Mouse (Mus musculus): ENCODE data around the gene Nf2.

Nf2 gene

DNA sequence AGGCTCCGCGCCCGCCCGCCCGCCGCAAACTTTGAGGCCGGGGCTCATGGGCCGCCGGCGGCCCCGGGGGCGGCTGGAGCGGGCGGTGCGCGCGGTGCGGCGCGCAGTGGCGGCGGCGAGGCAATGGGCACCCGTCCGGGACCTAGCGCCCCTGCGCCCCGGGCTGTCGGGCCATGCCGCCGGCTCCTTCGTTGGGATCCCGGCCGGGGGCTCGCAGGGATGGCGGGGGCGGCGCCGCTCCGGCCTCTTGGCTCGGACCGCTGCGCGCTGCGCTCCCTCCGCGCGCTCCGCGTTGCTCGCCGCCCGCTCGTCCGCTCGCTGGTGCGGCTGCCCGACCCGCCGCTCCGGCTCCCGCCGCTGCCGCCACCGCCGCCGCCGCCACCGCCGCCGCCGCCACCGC lies 102.6 kb downstream of the Nf2 start, which contains the start of gene Cabp7:
Cabp7 (minus strand) TSS at position 46 of the 400 bp plus-strand sequence.
- DNase-seq (ENCODE audit: low spot score) = no peak

DNA sequence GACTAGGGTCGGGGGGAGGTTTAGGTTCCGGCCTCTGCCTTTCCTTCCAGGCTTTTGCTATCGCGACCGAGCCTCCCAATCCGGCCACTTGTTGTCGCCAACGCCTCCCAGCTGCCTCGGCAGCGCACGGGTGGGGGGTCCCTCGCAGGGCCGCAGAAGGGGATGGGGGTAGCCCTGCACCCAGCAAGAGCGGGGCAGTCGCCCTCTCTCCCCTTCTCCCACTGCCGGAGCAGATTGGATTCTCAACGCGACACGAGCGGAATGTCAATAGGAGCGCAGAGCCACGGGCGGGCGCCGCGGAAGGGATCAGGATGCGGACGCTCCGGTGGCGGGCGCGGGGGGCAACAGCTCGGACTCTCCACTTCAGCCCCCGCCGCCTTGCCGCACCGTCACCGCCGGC lies 103.4 kb downstream of the Nf2 start:
- no peak for DNase-seq (ENCODE audit: low spot score)

DNA sequence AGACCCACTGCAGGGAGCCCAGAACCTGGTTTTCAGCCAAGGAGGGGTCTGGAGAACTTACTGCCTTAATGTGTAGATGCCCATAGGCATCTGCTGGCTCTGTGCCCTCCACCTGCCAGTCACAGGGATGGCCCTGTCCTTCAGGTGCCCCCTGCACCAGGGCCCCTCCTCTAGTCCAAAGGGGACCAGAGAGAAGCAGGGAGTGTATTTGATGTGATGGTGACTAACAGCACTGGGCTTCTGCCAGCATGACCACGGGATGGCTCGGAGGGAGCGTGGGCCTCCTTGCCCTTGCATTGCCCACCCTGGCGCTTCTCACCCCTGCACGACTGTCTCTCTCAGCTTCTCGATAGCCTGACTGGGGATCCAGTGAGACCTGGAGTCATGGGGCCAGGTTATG lies 104.6 kb downstream of the Nf2 start:
- no peak for DNase-seq (ENCODE audit: low spot score)

DNA sequence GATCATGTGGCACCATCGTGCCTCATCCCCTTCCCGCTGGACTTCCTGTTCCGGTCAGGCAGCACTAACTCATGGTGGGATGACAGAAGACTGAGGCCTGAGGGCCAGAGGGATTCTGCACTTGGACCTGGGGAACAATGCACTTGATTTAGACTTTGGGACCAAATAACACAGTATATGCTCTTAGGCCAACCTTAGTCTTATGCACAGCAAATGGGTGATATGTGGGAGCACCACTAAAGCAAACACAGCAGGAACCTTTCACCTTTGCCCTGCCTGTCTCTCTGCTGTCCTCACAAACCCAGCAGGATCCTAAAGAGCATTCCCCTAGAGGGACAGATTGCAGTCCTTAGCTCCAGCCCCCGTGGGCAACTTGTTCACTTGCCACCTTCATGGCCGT lies 108.6 kb downstream of the Nf2 start:
- no peak for DNase-seq (ENCODE audit: low spot score)

DNA sequence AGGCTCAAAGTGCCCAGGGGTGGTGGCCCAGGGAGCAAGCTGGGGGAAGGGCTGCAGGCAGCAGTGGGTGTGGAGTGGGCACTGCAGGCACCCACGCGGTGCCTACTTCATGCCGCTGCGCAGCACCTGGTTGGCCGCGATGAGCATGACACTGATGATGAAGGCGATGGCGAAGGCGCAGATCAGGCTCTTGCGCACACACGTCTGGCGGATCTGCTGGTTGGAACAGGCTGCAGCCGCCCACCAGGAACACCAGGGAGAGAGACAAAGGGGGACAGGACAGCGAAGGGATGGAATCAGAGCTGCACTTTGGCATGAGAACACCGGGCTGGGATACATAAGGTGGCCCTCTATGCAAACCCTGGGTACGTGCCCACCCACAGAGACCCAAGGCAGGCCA lies 110.6 kb downstream of the Nf2 start:
- no peak for DNase-seq (ENCODE audit: low spot score)

- DNase-seq (ENCODE audit: low spot score) = no peak
These were observed 111.7 kb downstream of the Nf2 start for GRCm38 (mm10) chr11:4737682-4738081.

- DNase-seq (ENCODE audit: low spot score) = no peak
These were observed 113.0 kb downstream of the Nf2 start for GRCm38 (mm10) chr11:4736355-4736754.

DNA sequence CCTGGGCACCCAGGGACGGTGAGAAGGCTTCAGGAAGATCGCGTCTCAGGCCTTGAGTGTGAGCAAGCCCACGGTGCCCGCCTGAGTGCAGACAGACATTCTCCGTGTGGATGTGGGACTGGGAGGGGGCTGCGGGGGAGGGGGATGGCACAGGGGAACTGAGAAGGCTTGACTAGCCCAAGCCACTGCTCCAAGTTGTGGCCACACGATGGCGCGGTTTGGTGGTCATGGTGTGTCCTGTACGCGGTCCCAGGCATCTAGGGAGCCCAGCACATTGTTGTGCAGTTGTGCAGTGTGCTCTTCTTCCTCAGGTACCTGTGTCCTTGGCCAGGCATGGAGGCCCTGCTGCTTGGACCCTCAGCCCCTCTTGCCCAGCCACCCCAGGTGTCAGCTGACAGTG lies 115.2 kb downstream of the Nf2 start:
- no peak for DNase-seq (ENCODE audit: low spot score)

- DNase-seq (ENCODE audit: low spot score) = no peak
These were observed 117.6 kb downstream of the Nf2 start for GRCm38 (mm10) chr11:4731781-4732180.

- no peak for DNase-seq (ENCODE audit: low spot score)
These were observed 118.4 kb downstream of the Nf2 start for GRCm38 (mm10) chr11:4730913-4731312.

DNA sequence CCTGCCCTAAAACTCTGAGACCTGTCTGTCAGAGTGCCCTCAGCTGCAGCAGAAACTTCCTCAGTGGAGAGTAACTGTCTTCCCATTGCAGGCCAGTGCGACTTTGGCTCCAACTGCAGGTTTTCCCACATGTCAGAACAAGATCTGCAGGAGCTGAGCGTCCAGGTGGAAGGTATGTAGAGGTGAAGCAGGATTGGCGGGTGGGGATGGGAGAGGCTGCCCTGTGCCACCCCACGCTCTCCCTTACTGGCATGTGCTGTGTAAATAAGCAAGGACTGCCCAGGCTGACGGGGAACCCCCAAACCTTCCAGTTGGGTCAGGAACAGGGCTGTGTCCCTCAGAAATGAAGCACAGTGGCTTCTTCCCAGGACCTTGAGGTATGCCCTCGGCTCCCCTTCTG lies 119.2 kb downstream of the Nf2 start:
- DNase-seq (ENCODE audit: low spot score) = no peak

GRCm38 (mm10) chr11:4729603-4730002 lies 119.7 kb downstream of the Nf2 start:
- DNase-seq (ENCODE audit: low spot score) = no peak

- no peak for DNase-seq (ENCODE audit: low spot score)
These were observed 127.6 kb downstream of the Nf2 start for GRCm38 (mm10) chr11:4721728-4722127.

DNA sequence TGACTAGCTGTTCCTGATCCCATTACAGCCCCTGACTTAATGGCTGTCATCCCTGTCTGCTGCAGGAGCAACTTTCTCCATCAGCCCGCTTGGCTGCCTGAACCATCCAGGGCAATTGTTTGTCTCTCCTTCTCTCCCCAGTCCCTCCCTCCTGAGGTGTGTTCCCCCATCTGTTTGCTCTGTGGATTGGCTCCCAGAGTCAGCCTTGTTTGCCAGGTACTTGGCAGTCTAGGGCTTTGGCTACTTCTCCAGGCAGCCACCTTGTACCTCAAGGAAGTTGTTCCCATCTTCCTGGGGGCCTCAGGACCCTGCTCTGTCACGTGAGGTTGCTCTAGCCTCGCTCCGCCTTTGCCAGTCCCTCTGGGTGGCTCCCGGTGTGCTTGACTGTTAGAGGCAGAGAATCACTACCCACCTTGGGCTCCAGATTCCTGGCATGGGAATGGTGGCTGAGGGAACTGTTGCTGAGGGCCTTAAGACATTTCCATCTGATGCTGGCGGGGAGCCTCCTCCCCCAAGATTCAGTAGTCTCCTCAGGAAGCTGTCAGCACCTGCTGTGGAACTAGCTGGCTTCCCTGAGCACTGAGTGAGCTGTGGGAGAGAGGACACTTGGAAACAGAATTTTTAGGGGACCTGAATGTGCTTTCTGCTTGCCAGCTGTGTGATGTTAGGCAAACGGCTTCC lies 128.3 kb downstream of the Nf2 start:
- no peak for DNase-seq (ENCODE audit: low spot score)

GRCm38 (mm10) chr11:4720393-4720792 lies 128.9 kb downstream of the Nf2 start:
- DNase-seq (ENCODE audit: low spot score) = no peak

- no peak for DNase-seq (ENCODE audit: low spot score)
These were observed 129.4 kb downstream of the Nf2 start for GRCm38 (mm10) chr11:4719961-4720360.

GRCm38 (mm10) chr11:4718548-4718947 lies 130.8 kb downstream of the Nf2 start:
- DNase-seq (ENCODE audit: low spot score) = no peak

- DNase-seq (ENCODE audit: low spot score) = no peak
These were observed 132.7 kb downstream of the Nf2 start for GRCm38 (mm10) chr11:4716530-4717236.
